Mouse (Mus musculus) heart, postnatal 36 days (tissue): ENCODE measurements around the gene Gm10570. TPM values are rescaled to one million over a fixed set of nuclear protein-coding genes. Genes with fewer than 3 reads are reported as not detected.

ENCODE experiments used
- DNase-seq, 2 experiments: peaks; one replicate each; pipeline ENCODE4 v3.0.0; 2021 to 2022
- intact Hi-C: fragments of 180-260 bp; cut with DNase I; formaldehyde crosslinking; loops from one replicate; pipeline ENCODE4 v1.15.1; 2025
- total RNA-seq, 2 experiments: library from RNA; stranded (reverse); gene quantifications; 2 replicates each; pipeline ENCODE4 v1.2.3; 2021

Gm10570 gene
- total RNA-seq, 2 experiments from 2014 or later, result 0.57 to 0.89 TPM

GRCm38 (mm10) chr4:130274346-130275015 lies 34.0 kb downstream of the Gm10570 start:
- intact Hi-C loops, result no loop called here
- DNase-seq, result no peak

DNA sequence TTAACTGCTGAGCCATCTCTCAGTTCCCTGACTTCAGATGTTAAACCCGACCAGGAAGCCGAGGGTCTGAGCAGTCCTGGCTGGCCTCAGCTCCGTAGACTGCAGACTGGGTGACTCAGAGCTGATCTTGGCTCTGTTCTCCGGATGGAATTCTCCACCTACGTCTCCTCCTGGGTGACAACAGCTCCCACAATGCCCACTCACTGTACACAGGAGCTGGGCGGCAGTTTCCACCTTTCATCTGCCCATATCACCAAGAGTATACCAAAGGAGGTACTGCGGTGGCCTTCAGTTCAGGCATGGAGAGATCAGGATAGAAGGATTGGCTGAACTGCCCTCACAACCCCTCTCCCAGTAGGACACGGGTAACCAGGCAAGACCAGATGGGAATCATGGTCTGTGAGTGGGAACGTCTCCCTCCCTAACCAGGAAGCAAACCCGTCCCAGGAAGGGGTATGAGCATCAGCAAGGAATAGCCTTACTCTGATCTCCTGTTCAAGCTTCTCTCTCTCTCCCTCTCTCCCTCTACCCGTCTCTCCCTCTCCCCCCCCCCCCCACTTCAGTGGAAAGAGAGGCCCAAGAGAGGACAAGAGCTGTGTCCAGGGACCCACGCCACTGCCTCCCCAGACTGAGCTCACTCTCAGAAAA lies 34.7 kb downstream of the Gm10570 start:
- intact Hi-C loops, result no loop called here
- DNase-seq, result no peak

GRCm38 (mm10) chr4:130270611-130271347 lies 37.7 kb downstream of the Gm10570 start:
- DNase-seq, result no peak
- intact Hi-C loops, result no loop called here

GRCm38 (mm10) chr4:130270089-130270488 lies 38.4 kb downstream of the Gm10570 start:
- no peak for DNase-seq
- intact Hi-C loops, result no loop called here

- DNase-seq, result no peak
- intact Hi-C loops, result no loop called here
These were observed 39.7 kb downstream of the Gm10570 start for GRCm38 (mm10) chr4:130268736-130269135.

DNA sequence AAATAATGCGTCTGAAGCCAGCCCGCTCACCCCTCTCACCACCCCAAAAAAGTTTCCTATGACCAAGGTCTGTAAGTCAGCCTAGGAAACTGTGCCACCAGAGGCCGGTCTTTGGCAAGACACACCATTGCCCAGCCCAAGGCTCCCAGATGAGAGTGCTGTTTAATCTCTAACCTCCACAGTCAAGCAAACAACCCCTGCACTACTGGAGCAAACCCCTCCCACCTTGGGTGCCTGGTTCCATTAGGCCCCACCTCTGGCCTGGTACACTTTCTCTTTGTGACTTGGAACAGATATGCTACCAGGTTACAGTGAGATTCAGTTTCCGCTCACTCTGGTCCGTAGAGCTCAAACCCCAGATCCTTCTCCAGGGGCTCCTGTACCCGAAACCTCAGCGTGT lies 41.4 kb downstream of the Gm10570 start:
- intact Hi-C loops, result no loop called here
- DNase-seq, result no peak

GRCm38 (mm10) chr4:130266601-130267000 lies 41.9 kb downstream of the Gm10570 start:
- DNase-seq, result no peak
- intact Hi-C loops, result no loop called here

- DNase-seq, result peak; percentile 62 to 76
- intact Hi-C loops, result loop anchor here (1.0 kb wide), 1 partner anchor 27 kb away; no protein-coding TSS in a partner anchor
These were observed 43.6 kb downstream of the Gm10570 start for GRCm38 (mm10) chr4:130264698-130265349.

DNA sequence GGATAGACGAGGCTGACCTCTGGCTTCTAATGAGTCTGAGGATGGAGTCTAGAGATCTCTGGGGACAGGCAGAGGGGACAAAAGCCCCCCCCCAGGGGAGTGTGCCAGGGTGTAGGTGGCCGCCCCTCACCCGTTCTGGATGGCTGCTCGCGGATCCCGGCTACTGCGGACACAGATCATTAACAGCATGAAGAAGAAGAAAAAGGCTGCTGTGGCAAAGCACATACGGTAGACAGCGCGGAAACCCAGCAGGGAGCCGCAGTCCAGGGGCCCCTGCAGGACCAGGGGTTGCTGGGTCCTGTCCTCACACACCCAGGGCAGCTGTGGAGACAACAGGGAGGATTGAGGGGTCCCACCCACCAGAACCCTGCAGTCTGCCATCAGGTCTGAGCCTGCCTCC lies 44.3 kb downstream of the Gm10570 start:
- intact Hi-C loops, result loop anchor here (1.0 kb wide), 1 partner anchor 28 kb away; no protein-coding TSS in a partner anchor
- DNase-seq, result no peak

- intact Hi-C loops, result no loop called here
- DNase-seq, result no peak
These were observed 48.1 kb downstream of the Gm10570 start for GRCm38 (mm10) chr4:130260406-130260805.

Other genes starting within 250 kb of the Gm10570 start
- 10 to 100 TPM; 37.5 to 37.6 TPM for gene Pef1, start 206.1 kb downstream of the Gm10570 start, total RNA-seq
- gene Hcrtr1, start 169.3 kb downstream of the Gm10570 start, total RNA-seq, result not detected
- gene Tinagl1, start 133.6 kb downstream of the Gm10570 start, total RNA-seq, result 10 to 100 TPM; 55.2 to 76.8 TPM
- not detected for gene Gm853, start 86.3 kb downstream of the Gm10570 start, total RNA-seq
- gene Serinc2, start 29.5 kb downstream of the Gm10570 start, total RNA-seq, result 1 to 10 TPM; 2.1 to 2.5 TPM
- 1,000 to 10,000 TPM; 6,013 to 6,518 TPM for gene Fabp3, start 79 bp downstream of the Gm10570 start, total RNA-seq
- gene Zcchc17, start 51.3 kb upstream of the Gm10570 start, total RNA-seq, result 10 to 100 TPM; 26.7 to 28.9 TPM
- gene Snrnp40, start 51.5 kb upstream of the Gm10570 start, total RNA-seq, result 10 to 100 TPM; 12.2 to 16.5 TPM